Mouse (Mus musculus): ENCODE measurements at regions not wholly inside any gene's neighbourhood (a gene's known extent, or its start where the extent isn't known, plus 50 kb on each side); places are given as distances from the start of the nearest gene placed in this dataset.

GRCm38 (mm10) chr5:79275346-79275745, 1744.6 kb upstream of the Adgrl3 start:
- no peak for ATAC-seq (ENCODE audit: low TSS enrichment)

GRCm38 (mm10) chr5:79300001-79300723, 1719.8 kb upstream of the Adgrl3 start:
- peak; percentile 83 for ATAC-seq (ENCODE audit: low TSS enrichment)

- no peak for ATAC-seq (ENCODE audit: low TSS enrichment)
Observed at GRCm38 (mm10) chr5:79306181-79306580, 1713.8 kb upstream of the Adgrl3 start.

Data from frontal cortex, adult (tissue).